Mouse (Mus musculus) adrenal gland, adult (tissue): ENCODE data around the gene Dapl1.

Experiments used
- DNase-seq, 2 experiments: peaks; one replicate each; pipeline ENCODE4 v3.0.0; 2022 to 2023; ENCODE audit warnings: low spot score in 1 of 2; ENCODE audit not compliant: inconsistent age in 2 of 2

Gene Dapl1

DNA sequence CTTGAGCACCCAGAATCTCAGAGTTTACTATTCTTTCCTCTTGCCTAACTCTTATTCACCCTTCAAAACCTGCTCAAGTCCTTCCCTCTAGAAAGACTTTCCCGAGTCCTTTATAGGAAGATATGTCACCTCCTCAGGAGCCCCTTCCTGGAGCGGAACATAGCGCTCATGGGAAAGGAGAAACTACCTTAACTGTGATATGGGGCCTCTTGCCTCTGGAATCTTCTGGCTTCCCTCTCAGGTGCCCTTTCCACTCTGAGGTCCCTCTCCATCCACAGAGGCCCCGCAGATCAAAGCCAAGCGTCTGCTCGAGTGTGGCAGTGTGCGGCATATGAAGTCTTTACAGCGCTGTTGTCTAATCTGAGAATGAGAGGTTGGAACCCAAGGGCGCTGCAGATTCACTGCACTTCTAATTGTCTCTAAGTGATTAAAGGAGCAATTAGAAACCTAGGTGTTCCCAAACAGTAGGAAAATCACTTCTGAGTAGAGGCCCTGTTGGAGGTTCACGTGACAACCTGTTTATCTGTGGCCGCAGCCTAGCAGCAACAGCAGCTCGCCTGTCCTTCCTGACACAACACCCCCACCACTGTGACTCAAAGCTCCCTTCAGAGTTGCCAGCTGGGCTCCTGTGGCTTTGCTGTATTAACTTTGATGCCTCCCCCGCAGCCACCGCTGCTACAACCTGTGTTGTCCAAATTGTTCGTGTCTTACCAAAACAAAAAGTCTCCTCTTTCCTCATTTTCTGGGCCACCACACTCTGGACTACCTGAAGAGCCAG is 49.7 kb downstream of the Dapl1 start:
- DNase-seq: no peak

DNA sequence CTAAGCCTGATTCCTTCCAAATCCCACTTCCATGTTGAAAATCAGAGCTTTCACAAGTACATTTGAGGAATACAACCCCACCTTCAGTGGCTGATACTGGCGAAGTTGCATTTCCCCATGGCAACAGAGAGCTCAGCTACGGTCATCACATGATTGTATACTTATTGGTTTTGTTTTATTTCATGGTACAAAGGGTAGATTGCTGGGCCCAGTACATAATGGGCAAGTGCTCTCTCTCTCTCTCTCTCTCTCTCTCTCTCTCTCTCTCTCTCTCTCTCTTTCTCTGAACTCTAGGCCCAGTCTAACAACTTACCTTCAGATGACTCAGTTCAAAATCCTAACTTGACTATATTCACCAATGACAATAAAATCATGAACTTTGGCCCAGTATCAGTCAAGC is 52.5 kb downstream of the Dapl1 start:
- no peak for DNase-seq

DNA sequence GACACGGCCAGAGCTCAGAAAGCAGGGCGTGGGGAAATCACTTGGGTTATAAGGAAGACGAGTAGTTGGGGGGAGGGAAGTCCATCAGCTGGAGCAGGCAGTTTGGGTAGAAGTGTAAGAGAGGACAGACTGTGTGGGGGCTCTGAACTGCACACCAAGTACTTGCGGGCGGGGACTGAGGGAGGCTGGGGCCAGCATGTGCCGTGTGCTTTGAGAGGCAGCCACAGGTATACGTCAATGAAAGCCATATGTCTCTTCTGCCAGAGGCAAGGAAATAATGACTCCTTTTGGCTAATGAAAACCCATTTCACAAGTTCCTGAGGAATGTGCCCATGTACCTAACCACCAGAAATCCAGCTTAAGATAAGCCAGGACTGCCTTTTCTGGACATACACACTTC is 53.6 kb downstream of the Dapl1 start:
- no peak for DNase-seq

DNA sequence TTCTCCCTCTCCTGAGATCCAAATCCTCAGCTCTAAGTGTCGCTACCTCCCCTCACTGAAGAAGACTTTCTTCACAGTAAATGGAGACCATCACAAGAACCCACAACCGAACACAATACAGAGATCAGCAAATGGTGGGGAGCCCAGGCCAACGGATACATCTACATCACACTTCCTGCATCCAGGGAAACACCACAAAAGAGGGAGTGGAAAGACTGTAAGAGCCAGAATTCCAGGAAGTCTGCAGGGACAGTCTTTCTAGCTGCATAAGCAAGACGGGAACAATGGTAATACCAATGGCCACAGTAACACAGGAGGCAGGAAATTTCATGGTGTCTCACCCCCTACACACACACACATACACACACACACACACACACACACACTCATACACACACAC is 55.3 kb downstream of the Dapl1 start:
- no peak for DNase-seq

DNA sequence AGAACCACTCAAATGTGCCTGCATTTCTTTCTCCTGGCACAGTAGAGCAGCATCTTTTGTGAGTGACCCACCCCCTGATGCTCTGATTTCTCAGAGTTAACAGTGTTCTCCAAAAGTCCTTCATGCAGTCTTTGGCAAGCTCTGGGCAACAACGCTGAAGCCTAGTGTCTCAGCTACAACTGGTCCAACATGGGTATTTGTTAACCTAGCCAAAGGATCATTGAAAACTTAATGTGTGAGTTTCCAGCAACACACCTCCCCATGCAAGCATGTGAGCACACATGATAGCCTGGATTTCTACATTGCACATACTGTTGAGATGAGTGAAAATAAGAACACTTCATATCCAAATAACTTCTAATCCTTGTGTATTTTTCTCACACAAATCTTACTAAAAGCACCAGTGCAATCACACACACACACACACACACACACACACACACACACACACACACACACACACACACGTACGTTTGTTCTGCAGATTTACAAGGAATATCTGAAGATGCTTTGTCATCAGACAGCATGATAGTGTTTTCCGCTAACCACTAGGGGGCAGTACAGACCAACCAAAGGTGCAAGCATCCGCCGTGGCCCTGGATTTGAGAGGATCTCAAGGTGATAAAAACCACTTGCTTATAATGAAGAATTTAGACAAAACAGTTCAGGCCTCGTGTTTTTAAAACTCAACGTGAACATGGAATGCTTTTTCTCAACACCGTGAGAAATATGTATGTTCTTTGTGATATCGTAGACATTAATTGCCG is 56.9 kb downstream of the Dapl1 start:
- peak; percentile 72 to 93 for DNase-seq

DNA sequence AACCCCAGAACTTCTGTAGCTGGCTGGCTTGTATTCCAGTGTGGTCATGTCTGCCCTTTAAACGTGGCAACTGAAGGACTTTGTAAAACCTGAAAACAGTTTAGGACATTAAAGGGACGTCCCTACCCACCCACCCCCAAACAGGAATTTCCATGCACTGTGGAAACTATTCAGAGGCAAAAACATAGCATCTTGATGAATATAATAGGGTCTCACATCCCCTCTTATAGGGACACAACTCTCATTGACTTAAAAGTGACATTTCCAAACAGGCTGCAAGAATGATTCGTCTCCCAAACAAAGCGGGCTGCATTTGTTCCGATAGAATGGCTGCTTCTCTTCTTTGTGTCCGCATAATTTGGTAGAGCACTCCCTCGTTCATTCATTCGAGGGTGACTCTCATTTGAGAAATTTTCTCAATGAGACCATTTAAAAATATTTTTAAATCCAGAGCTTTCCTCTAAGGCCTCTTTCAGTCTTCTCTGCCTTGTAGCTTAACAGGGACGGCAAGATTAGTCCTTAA is 59.2 kb downstream of the Dapl1 start:
- no peak for DNase-seq

DNA sequence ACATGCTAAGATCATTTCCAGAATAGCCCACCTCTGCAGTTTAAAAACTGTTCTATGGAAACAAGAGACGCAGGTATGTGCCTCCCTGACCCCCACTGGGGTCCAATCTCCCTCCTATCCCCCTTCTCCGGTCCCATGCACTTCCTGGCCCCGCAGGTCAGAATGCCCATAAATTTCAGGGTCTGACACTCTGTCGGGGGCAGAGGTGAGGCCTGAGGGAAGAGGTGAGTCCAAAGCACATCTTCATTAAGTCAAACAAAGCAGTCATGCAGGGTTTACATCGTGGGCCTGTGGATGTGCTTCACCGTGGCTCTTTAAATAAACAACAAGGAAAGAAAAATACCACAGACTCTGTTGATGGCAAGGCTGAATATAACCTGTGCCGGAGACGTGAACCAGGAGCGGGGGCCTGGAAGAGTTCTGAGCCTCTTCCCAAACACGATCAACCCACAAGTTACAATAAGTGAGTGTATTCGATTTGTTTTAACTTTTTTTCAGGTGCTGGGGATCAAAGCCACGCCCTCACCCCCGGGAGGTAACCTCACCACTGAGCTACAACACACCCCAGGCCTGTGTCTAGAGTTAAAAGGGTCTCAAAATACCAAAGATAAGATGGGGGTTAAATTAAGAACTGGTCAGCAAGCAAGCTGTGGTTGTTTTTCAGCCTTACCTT is 59.9 kb downstream of the Dapl1 start:
- DNase-seq: no peak

DNA sequence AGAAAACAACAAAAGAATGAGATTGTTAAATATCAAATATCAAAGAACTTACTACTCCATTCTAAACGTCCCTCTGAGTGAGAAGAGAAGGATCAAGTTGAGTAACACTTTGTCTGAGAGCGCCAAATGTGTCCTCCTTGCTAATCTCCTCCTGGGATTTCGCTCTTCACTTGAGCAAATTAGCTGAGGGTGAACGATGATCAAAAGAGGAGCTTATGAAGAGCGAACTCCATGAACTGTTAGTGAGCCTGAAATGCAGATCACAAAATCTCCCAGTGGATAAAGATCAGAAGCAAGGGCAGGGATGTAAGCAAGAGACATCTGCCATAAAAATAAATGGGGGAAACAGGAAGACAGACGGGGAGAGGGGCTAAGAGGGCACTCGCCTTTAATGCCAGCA is 60.5 kb downstream of the Dapl1 start:
- DNase-seq: no peak

DNA sequence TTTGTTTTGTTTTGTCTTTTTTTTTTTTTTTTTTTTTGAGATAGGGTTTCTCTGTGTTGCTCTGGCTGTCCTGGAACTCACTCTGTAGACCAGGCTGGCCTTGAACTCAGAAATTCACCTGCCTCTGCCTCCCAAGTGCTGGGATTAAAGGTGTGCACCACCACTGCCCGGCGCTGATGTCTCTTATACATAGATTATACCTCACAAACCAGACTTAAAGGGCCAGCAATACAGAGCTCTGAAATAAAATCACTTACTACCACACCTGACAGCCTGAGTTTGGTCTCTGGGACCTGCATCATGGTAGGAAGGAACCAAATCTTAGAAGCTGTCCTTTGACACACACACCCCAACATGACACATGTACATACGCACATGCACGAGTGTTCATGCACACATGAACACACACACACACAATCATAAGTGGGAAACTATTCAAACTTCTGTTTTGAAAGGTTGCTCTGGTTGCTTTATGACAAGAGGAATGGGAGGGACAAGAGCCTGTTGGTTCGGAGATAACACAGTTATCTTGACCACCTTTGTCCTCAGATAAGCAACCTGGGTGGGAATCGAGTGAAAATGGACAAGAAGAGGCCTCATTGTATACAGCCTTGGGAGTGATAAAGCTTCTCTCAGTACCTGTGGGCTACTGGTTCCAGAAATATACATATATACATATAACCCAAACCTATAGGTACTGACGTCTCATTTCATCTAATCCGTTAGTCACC is 63.1 kb downstream of the Dapl1 start:
- no peak for DNase-seq

DNA sequence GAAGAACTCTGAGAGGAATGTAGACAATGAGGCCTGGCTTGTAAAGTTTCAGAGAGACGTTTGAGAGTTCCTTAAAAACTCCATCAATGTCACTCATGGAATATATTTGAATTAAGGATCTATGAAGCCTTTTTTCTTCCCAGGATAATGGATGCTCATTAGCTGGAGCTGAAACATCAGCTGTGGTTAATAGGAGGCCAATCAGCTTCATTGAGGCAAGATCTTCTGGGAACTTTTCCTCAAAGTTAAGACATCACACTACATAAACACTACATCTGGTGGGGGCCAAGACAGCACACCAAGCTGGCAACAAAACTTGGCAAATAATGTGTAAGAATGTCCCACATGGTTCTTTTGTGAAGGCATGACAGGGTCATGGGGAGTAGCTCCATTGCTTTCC is 68.3 kb downstream of the Dapl1 start:
- DNase-seq: no peak

DNA sequence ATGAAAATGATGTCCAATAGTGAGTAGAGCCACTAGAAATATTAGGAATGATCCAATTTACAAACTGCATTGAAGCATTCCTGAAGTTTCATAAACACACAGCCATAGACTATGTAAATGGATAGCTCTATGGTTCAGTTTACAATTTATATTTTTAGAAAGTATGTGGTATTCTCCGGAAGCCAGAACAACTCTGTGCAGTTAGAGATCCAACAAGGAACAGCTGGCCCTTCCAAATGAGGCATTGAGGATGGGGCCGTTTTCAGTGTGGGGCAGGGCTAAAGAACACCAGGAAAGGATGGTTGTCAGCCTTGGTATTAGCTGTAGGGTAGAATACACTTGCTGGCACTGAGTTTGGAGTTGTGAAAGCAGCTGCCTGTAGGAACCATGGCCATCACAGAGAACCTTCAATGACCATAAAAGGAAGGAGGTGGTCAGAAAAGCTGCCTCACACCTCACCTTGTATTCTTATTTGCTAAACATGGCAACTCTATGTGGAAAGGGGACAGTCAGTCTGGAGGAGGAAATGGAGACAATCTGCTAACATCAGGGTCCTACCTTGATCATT is 70.0 kb downstream of the Dapl1 start:
- DNase-seq: no peak
